Mouse (Mus musculus): ENCODE data around the gene Dtwd1. TPM values are rescaled to one million over a fixed set of nuclear protein-coding genes. Genes with fewer than 3 reads are reported as not detected.
"Not testable (repeated sequence)": the region's sequence is repeated elsewhere in the genome, so short reads cannot be mapped to it uniquely, and the experiment has no call there.

Dtwd1 gene
- total and polyA plus RNA-seq, 2 experiments = 2.2 to 10.4 TPM

- WGBS = 97% methylated on average over 1 of the region's 1 CpGs
- TF ChIP-seq CTCF (IDR thresholded peaks at IDR 0.05; ENCODE audit: low read depth, low read length) (no peak), POLR2A (IDR thresholded peaks at IDR 0.05; ENCODE audit: extremely low read depth, insufficient read depth, low read length) (no peak)
These were observed 19.5 kb downstream of the Dtwd1 start for GRCm38 (mm10) chr2:126171427-126171826.

GRCm38 (mm10) chr2:126191306-126191705, 39.4 kb downstream of the Dtwd1 start:
- no peak overlapping the region for H3K4me3 ChIP-seq (ENCODE audit: insufficient read depth, low read depth, low read length)
- H3K4me1 ChIP-seq (ENCODE audit: control insufficient read depth, insufficient read depth, low read length) = no peaks in the 10 kb centered on the region
- H3K9ac ChIP-seq (ENCODE audit: low read depth, low read length) = no peak overlapping the region
- no peaks in the 10 kb centered on the region for H3K79me2 ChIP-seq (ENCODE audit: control insufficient read depth, insufficient read depth, low read length)
- no peaks in the 10 kb centered on the region for H3K36me3 ChIP-seq (ENCODE audit: control insufficient read depth, insufficient read depth, low read length)
- DNase-seq (ENCODE audit: extremely low read depth, low read depth, low spot score) = no peak
- 73% methylated on average over 4 of the region's 4 CpGs for WGBS
- no peak overlapping the region for H3K27ac ChIP-seq (replicated peaks; ENCODE audit: insufficient read depth, low read depth, low read length)
- no peaks in the 10 kb centered on the region for H3K27me3 ChIP-seq (ENCODE audit: control insufficient read depth, insufficient read depth, low read length)
- TF ChIP-seq POLR2A (IDR thresholded peaks at IDR 0.05; ENCODE audit: extremely low read depth, insufficient read depth, low read length) (no peak), CTCF (IDR thresholded peaks at IDR 0.05; ENCODE audit: low read depth, low read length) (no peak)

More at GRCm38 (mm10) chr2:126171427-126171826, 19.5 kb downstream of the Dtwd1 start:
- H3K4me3 ChIP-seq (ENCODE audit: insufficient read depth, low read depth, low read length) = no peak overlapping the region
- no peak overlapping the region for H3K27ac ChIP-seq (replicated peaks; ENCODE audit: insufficient read depth, low read depth, low read length)
- H3K36me3 ChIP-seq (ENCODE audit: control insufficient read depth, insufficient read depth, low read length) = no peaks in the 10 kb centered on the region
- DNase-seq (ENCODE audit: extremely low read depth, low read depth, low spot score) = no peak
- H3K4me1 ChIP-seq (ENCODE audit: control insufficient read depth, insufficient read depth, low read length) = no peaks in the 10 kb centered on the region
- H3K27me3 ChIP-seq (ENCODE audit: control insufficient read depth, insufficient read depth, low read length) = no peaks in the 10 kb centered on the region
- no peak overlapping the region for H3K9ac ChIP-seq (ENCODE audit: low read depth, low read length)
- H3K79me2 ChIP-seq (ENCODE audit: control insufficient read depth, insufficient read depth, low read length) = no peaks in the 10 kb centered on the region

GRCm38 (mm10) chr2:126192129-126192528, 40.2 kb downstream of the Dtwd1 start:
- no peaks in the 10 kb centered on the region for H3K4me1 ChIP-seq (ENCODE audit: control insufficient read depth, insufficient read depth, low read length)
- DNase-seq (ENCODE audit: extremely low read depth, low read depth, low spot score) = no peak
- no peak overlapping the region for H3K27ac ChIP-seq (replicated peaks; ENCODE audit: insufficient read depth, low read depth, low read length)
- H3K27me3 ChIP-seq (ENCODE audit: control insufficient read depth, insufficient read depth, low read length) = no peaks in the 10 kb centered on the region
- TF ChIP-seq CTCF (IDR thresholded peaks at IDR 0.05; ENCODE audit: low read depth, low read length) = no peak
- TF ChIP-seq POLR2A (IDR thresholded peaks at IDR 0.05; ENCODE audit: extremely low read depth, insufficient read depth, low read length) = no peak
- no peak overlapping the region for H3K9ac ChIP-seq (ENCODE audit: low read depth, low read length)
- no peaks in the 10 kb centered on the region for H3K79me2 ChIP-seq (ENCODE audit: control insufficient read depth, insufficient read depth, low read length)
- 78% methylated on average over 2 of the region's 2 CpGs for WGBS
- H3K4me3 ChIP-seq (ENCODE audit: insufficient read depth, low read depth, low read length) = no peak overlapping the region
- H3K36me3 ChIP-seq (ENCODE audit: control insufficient read depth, insufficient read depth, low read length) = no peaks in the 10 kb centered on the region

- no peak overlapping the region for H3K9ac ChIP-seq (ENCODE audit: low read depth, low read length)
- H3K4me3 ChIP-seq (ENCODE audit: insufficient read depth, low read depth, low read length) = no peak overlapping the region
- TF ChIP-seq POLR2A (IDR thresholded peaks at IDR 0.05; ENCODE audit: extremely low read depth, insufficient read depth, low read length) = no peak
- TF ChIP-seq CTCF (IDR thresholded peaks at IDR 0.05; ENCODE audit: low read depth, low read length) = no peak
- no peaks in the 10 kb centered on the region for H3K4me1 ChIP-seq (ENCODE audit: control insufficient read depth, insufficient read depth, low read length)
- no peak overlapping the region for H3K27ac ChIP-seq (replicated peaks; ENCODE audit: insufficient read depth, low read depth, low read length)
- H3K27me3 ChIP-seq (ENCODE audit: control insufficient read depth, insufficient read depth, low read length) = no peaks in the 10 kb centered on the region
- DNase-seq (ENCODE audit: extremely low read depth, low read depth, low spot score) = no peak
- H3K79me2 ChIP-seq (ENCODE audit: control insufficient read depth, insufficient read depth, low read length) = no peaks in the 10 kb centered on the region
- 82% methylated on average over 12 of the region's 12 CpGs for WGBS
- H3K36me3 ChIP-seq (ENCODE audit: control insufficient read depth, insufficient read depth, low read length) = no peaks in the 10 kb centered on the region
These were observed 43.9 kb downstream of the Dtwd1 start for GRCm38 (mm10) chr2:126195631-126196356.

- Histone ChIP-seq H3K4me3 (ENCODE audit: insufficient read depth, low read depth, low read length) (no peak overlapping the region), H3K36me3 (ENCODE audit: control insufficient read depth, insufficient read depth, low read length) (no peaks in the 10 kb centered on the region)
These were observed 47.0 kb downstream of the Dtwd1 start for GRCm38 (mm10) chr2:126198971-126199370.

GRCm38 (mm10) chr2:126211011-126211680, 59.2 kb downstream of the Dtwd1 start:
- Histone ChIP-seq H3K27me3 (ENCODE audit: control insufficient read depth, insufficient read depth, low read length) (no peaks in the 10 kb centered on the region), H3K9ac (ENCODE audit: low read depth, low read length) (no peak overlapping the region), H3K4me1 (ENCODE audit: control insufficient read depth, insufficient read depth, low read length) (no peaks in the 10 kb centered on the region), H3K36me3 (ENCODE audit: control insufficient read depth, insufficient read depth, low read length) (no peaks in the 10 kb centered on the region), H3K4me3 (ENCODE audit: insufficient read depth, low read depth, low read length) (no peak overlapping the region), H3K79me2 (ENCODE audit: control insufficient read depth, insufficient read depth, low read length) (no peaks in the 10 kb centered on the region), H3K27ac (replicated peaks; ENCODE audit: insufficient read depth, low read depth, low read length) (no peak overlapping the region)
- no peak for DNase-seq (ENCODE audit: extremely low read depth, low read depth, low spot score)
- 88% methylated on average over 6 of the region's 6 CpGs for WGBS
- no peak for TF ChIP-seq POLR2A (IDR thresholded peaks at IDR 0.05; ENCODE audit: extremely low read depth, insufficient read depth, low read length)
- no peak for TF ChIP-seq CTCF (IDR thresholded peaks at IDR 0.05; ENCODE audit: low read depth, low read length)

More at GRCm38 (mm10) chr2:126198971-126199370, 47.0 kb downstream of the Dtwd1 start:
- WGBS = 89% methylated on average over 3 of the region's 3 CpGs
- H3K27me3 ChIP-seq (ENCODE audit: control insufficient read depth, insufficient read depth, low read length) = no peaks in the 10 kb centered on the region
- H3K27ac ChIP-seq (replicated peaks; ENCODE audit: insufficient read depth, low read depth, low read length) = no peak overlapping the region
- no peak for TF ChIP-seq POLR2A (IDR thresholded peaks at IDR 0.05; ENCODE audit: extremely low read depth, insufficient read depth, low read length)
- TF ChIP-seq CTCF (IDR thresholded peaks at IDR 0.05; ENCODE audit: low read depth, low read length) = no peak
- no peak for DNase-seq (ENCODE audit: extremely low read depth, low read depth, low spot score)
- no peaks in the 10 kb centered on the region for H3K79me2 ChIP-seq (ENCODE audit: control insufficient read depth, insufficient read depth, low read length)
- no peak overlapping the region for H3K9ac ChIP-seq (ENCODE audit: low read depth, low read length)
- H3K4me1 ChIP-seq (ENCODE audit: control insufficient read depth, insufficient read depth, low read length) = no peaks in the 10 kb centered on the region

GRCm38 (mm10) chr2:126214800-126215199, 62.9 kb downstream of the Dtwd1 start, which contains the start of gene Gm17555:
Gm17555 (plus strand) TSS chr2:126215100.
- not testable (repeated sequence) for DNase-seq (ENCODE audit: extremely low read depth, low read depth, low spot score); H3K79me2 ChIP-seq (ENCODE audit: control insufficient read depth, insufficient read depth, low read length); H3K4me1 ChIP-seq (ENCODE audit: control insufficient read depth, insufficient read depth, low read length); H3K27ac ChIP-seq (replicated peaks; ENCODE audit: insufficient read depth, low read depth, low read length); H3K36me3 ChIP-seq (ENCODE audit: control insufficient read depth, insufficient read depth, low read length); H3K9ac ChIP-seq (ENCODE audit: low read depth, low read length); H3K27me3 ChIP-seq (ENCODE audit: control insufficient read depth, insufficient read depth, low read length); H3K4me3 ChIP-seq (ENCODE audit: insufficient read depth, low read depth, low read length)
- WGBS = 89% methylated on average over 3 of the region's 3 CpGs

All from liver, adult 2 months (tissue).